Mouse (Mus musculus) lung, embryonic 15.5 days (tissue): ENCODE data around the gene Hmga1. TPM values are rescaled to one million over a fixed set of nuclear protein-coding genes. Genes with fewer than 3 reads are reported as not detected.

Experiments used
- ATAC-seq: fragments of 200-750 bp; cut with Nextera tagmentation; 2 replicates; pipeline ENCODE4 v1.8.0; 2017; ENCODE audit warnings: moderate number of reproducible peaks, borderline replicate concordance; ENCODE audit not compliant: low FRiP score, low TSS enrichment; ENCODE audit errors: extremely low read depth
- H3K27ac ChIP-seq: fragments of 300-500 bp; sonication (generic); 2 replicates; pipeline ENCODE4 v1.5.1; 2015; ENCODE audit warnings: moderate library complexity, mild to moderate bottlenecking, inconsistent platforms
- H3K27me3 ChIP-seq: fragments of 300-500 bp; sonication (generic); 2 replicates; pipeline ENCODE4 v1.6.1; 2015; ENCODE audit warnings: inconsistent platforms
- H3K36me3 ChIP-seq: fragments of 300-500 bp; sonication (generic); 2 replicates; pipeline ENCODE4 v1.6.1; 2015; ENCODE audit warnings: inconsistent platforms
- H3K4me1 ChIP-seq: fragments of 300-500 bp; sonication (generic); 2 replicates; pipeline ENCODE4 v1.6.1; 2015; ENCODE audit warnings: inconsistent platforms
- H3K4me2 ChIP-seq: fragments of 300-500 bp; sonication (generic); 2 replicates; pipeline ENCODE4 v1.6.1; 2015; ENCODE audit warnings: inconsistent platforms, mild to moderate bottlenecking, moderate library complexity
- H3K4me3 ChIP-seq: fragments of 300-500 bp; sonication (generic); 2 replicates; pipeline ENCODE4 v1.5.1; 2015; ENCODE audit warnings: mild to moderate bottlenecking, inconsistent platforms
- H3K9ac ChIP-seq: fragments of 300-500 bp; sonication (generic); 2 replicates; pipeline ENCODE4 v1.6.1; 2015; ENCODE audit warnings: inconsistent platforms
- H3K9me3 ChIP-seq: fragments of 300-500 bp; sonication (generic); 2 replicates; pipeline ENCODE4 v1.6.1; 2016; ENCODE audit warnings: inconsistent platforms
- WGBS: fragments of 180-500 bp; shearing (Covaris S2); methylation state at CpG from one replicate; pipeline ENCODE4 v1.1.7; 2015; 5-methylcytosine and 5-hydroxymethylcytosine counted together
- polyA plus RNA-seq: library from polyadenylated mRNA; unstranded; fragments of >200 nt; fragmentation: Nextera tagmentation; extraction: Ambion mirVana; gene quantifications from 2 replicates; pipeline ENCODE4 v1.2.1, GENCODE M21; 2015

Gene Hmga1
- polyA plus RNA-seq, 1 experiment from 2014 or later, result 238 TPM

DNA sequence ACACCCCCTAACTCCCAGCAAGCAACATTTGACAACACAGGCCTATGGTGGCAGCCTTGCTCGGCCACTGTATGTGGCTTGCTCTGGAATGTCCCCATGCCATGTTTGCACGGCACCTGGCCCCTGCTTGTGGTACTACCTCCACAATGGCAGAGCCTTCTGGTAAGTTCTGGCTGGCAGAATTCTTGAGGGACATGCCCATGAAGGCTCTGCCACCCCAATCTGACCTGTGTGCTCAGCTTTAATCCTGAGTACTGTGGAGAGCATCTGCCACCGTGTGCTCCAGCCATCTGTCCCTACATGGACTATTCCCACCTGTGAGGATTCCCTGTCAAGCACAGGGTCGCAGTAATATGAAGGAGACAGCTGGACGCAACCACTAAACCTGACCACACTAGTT is 44.6 kb downstream of the Hmga1 start:
- Histone ChIP-seq H3K27me3 (no peaks in the 10 kb centered on the region), H3K27ac (no peak overlapping the region), H3K36me3 (peaks cover 9% of the 10 kb centered on the region; the same call in 1 of the 2 replicates), H3K4me3 (no peak overlapping the region), H3K4me2 (no peak overlapping the region), H3K4me1 (peaks cover 16% of the 10 kb centered on the region), H3K9ac (no peak overlapping the region), H3K9me3 (no peaks in the 10 kb centered on the region)
- WGBS, result 65% methylated on average over 5 of the region's 5 CpGs
- ATAC-seq, result no peak

DNA sequence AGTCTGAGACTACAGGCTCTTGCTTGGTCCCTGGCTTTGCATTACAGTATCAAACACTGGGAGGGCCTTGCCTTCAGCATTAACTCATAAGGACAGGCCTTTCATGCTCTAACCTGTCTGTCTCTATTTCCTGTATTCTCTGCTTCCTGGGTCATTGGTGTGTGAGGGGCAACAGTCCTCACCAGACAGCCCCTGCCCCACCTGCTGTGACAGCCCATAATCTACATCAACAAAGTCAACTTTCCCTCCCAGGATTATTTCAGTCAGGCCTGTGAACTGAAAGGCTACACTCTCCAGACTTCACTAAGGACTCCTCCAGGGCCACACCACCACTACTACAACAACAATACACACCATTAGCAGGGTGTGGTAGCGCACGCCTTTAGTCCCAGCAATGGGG is 46.7 kb downstream of the Hmga1 start:
- H3K4me1 ChIP-seq, result peaks cover 7% of the 10 kb centered on the region; the same call in 1 of the 2 replicates
- WGBS, result 83% methylated on average over 2 of the region's 2 CpGs
- H3K36me3 ChIP-seq, result no peaks in the 10 kb centered on the region
- ATAC-seq, result no peak
- no peaks in the 10 kb centered on the region for H3K27me3 ChIP-seq
- H3K9ac ChIP-seq, result no peak overlapping the region
- H3K9me3 ChIP-seq, result no peaks in the 10 kb centered on the region
- no peak overlapping the region for H3K27ac ChIP-seq
- no peak overlapping the region for H3K4me2 ChIP-seq
- H3K4me3 ChIP-seq, result no peak overlapping the region

DNA sequence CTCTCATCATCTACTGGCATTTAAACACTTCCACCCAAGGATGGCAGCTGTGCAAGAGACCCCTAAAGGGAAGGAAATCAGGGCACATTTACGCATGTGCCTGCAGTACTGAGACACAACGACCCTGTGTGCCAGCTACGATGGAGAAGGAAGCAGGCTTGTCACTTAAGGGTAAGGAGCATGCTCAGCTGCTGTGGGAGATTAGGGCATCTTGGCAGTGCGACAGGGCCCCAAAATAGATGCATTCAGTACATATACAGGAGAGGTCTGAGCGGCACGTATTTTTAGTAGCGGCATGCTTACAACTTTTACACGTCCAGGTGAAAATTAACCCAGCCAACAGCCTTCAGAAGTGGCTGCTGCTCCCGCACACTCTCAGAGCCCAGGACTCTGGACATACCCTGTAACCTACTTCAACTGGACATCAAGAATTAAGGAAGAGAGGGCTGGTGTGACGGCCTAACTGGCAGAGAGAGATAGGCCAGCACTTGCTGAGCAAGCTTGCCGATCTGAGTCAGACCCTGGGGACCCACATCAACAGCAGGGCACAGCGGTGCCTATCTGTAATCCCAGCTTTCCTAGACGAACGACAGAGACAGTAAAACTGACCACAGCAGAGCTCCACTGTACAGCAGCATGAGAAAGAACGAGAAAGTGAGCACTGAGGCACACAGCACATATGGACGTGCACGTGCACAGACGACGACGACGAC is 47.4 kb downstream of the Hmga1 start:
- ATAC-seq, result no peak
- H3K9ac ChIP-seq, result no peak overlapping the region
- no peak overlapping the region for H3K27ac ChIP-seq
- H3K27me3 ChIP-seq, result no peaks in the 10 kb centered on the region
- WGBS, result 76% methylated on average over 21 of the region's 21 CpGs
- H3K9me3 ChIP-seq, result no peaks in the 10 kb centered on the region
- H3K4me1 ChIP-seq, result 0 out of 2 replicates have a peak, but pooled peaks cover 6% of the 10 kb centered on the region
- H3K36me3 ChIP-seq, result 0 out of 2 replicates have a peak, but pooled peaks cover 3% of the 10 kb centered on the region
- no peak overlapping the region for H3K4me3 ChIP-seq
- no peak overlapping the region for H3K4me2 ChIP-seq

DNA sequence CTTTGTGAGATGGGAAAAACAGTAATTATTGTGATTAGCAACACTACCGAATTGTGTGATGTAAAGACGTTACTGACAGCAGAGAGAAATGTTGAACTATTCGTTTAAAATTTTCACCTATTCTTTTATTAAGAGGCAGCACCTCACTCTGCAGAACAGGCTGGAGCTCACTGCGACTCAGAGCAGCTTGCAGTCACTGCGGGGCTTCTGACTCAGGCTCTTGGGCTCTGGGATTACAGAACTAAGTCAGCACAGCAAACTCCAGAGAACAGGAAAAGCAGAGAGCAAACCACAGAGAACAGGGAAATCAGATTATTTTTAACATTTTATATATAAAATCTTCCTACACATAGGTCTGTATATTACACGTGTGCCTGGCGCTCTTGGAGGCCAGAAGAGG is 53.3 kb downstream of the Hmga1 start:
- peaks cover 21% of the 10 kb centered on the region for H3K4me1 ChIP-seq
- no peak for ATAC-seq
- no peak overlapping the region for H3K4me2 ChIP-seq
- no peak overlapping the region for H3K9ac ChIP-seq
- no peak overlapping the region for H3K27ac ChIP-seq
- H3K4me3 ChIP-seq, result no peak overlapping the region
- no peaks in the 10 kb centered on the region for H3K27me3 ChIP-seq
- H3K36me3 ChIP-seq, result 0 out of 2 replicates have a peak, but pooled peaks cover 6% of the 10 kb centered on the region
- WGBS, result 83% methylated on average over 7 of the region's 7 CpGs
- H3K9me3 ChIP-seq, result no peaks in the 10 kb centered on the region

DNA sequence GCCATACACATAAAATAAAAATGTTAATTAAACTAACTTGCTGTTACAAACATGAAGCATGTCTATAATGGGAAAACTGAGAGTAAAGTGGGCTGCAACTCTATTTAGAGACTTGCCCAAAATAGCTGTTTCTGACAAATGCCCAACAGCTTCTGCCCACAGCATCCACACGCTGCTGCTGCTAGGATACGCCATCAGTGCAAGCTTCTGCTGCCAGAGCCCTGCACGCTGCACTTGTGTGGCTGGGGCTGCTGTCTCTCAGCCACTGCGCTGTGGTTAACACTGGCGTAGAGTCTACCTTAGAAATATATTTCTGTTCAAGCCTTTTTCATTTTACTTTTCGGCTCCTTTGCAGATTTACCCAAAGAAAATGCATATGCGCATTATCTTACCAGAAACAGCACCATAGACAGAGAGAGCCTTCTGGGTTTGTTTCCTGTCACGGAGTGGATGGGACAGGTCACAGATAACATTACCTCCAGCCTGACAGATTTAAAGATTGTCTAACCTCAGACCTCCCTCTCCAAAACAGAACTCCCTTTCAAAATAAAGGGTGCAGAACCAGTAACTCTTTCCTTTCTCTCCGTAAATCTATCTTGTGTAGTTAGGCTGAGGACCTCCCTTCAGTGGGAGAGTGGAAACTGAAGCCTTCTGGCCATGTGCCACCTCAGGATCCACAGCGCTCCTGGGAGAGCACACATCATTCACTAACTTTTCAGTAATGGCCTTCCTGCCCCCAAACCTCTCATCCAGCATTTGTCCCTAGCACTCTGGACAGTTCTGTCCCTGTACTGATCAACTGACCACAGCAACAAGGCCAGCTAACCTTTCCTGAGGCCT is 54.6 kb downstream of the Hmga1 start:
- Histone ChIP-seq H3K9me3 (no peaks in the 10 kb centered on the region), H3K4me1 (peaks cover 21% of the 10 kb centered on the region), H3K36me3 (0 out of 2 replicates have a peak, but pooled peaks cover 6% of the 10 kb centered on the region), H3K27ac (no peak overlapping the region; the same call in 1 of the 2 replicates), H3K27me3 (no peaks in the 10 kb centered on the region), H3K4me3 (no peak overlapping the region), H3K9ac (no peak overlapping the region), H3K4me2 (no peak overlapping the region)
- WGBS, result 74% methylated on average over 10 of the region's 10 CpGs
- ATAC-seq, result no peak

DNA sequence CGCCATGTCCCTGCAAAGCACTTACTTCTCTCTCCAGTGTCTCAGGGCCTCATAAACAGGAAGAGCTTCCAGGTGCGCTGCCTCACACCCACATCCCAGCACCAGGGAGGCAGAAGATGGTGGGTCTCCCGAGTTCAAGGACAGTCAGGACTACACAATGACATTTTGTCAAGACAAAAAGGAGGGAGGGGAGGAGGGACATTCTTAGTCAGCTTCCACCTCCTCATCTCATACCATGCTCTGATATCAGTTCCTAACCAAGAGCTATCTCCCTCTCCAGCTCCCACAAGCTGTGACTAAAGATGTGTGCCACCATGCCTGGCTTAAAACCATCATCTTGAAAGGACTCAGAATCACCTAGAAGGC is 55.2 kb downstream of the Hmga1 start:
- Histone ChIP-seq H3K4me3 (no peak overlapping the region), H3K27me3 (no peaks in the 10 kb centered on the region), H3K4me2 (no peak overlapping the region), H3K9ac (no peak overlapping the region), H3K4me1 (peaks cover 21% of the 10 kb centered on the region), H3K36me3 (0 out of 2 replicates have a peak, but pooled peaks cover 6% of the 10 kb centered on the region), H3K9me3 (no peaks in the 10 kb centered on the region), H3K27ac (no peak overlapping the region)
- whole genome bisulfite sequencing, result 46% methylated on average over 3 of the region's 3 CpGs
- no peak for ATAC-seq

DNA sequence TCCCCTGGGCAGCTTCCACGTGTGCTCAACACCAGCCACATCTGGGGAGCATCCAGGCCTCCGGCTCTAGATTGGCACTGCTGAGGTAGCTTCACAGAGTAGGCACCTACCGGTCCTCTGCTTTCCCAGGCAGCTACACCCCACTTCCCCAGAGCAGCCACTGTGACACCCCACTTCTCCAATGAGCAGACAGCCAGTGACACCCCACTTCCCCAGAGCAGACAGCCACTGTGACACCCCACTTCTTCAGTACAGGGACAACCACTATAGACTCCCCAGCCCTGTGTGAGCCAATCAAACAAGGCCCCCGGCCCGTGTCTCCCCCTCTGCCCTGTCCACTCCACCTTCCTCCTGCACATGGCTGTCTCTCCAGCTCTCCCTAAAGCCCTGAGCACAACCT is 55.7 kb downstream of the Hmga1 start:
- Histone ChIP-seq H3K27me3 (no peaks in the 10 kb centered on the region), H3K9ac (no peak overlapping the region), H3K36me3 (0 out of 2 replicates have a peak, but pooled peaks cover 6% of the 10 kb centered on the region), H3K27ac (no peak overlapping the region), H3K4me2 (no peak overlapping the region), H3K4me3 (no peak overlapping the region), H3K4me1 (peaks cover 21% of the 10 kb centered on the region), H3K9me3 (no peaks in the 10 kb centered on the region)
- no peak for ATAC-seq
- WGBS, result 76% methylated on average over 5 of the region's 5 CpGs

DNA sequence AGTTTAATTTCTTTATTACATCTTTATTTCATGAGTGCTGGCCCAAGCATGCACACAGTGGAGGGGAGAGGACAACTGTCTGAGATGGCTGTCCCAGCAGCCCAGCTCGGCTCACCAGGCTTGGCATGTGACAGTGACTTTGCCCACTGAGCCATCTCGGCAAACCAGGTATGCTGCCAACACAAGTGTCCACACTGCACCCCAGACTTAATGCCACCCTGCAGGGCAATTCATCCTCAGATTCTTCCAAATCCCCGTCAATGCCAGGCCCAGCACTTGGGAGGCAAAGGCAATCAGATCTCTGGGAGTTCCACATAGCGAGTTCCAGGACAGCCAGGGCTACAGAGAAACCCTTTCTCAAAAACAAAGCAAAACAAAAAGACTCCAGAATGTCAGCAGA is 56.7 kb downstream of the Hmga1 start:
- Histone ChIP-seq H3K9ac (no peak overlapping the region), H3K9me3 (no peaks in the 10 kb centered on the region), H3K36me3 (peaks cover 6% of the 10 kb centered on the region; the same call in 1 of the 2 replicates), H3K27me3 (no peaks in the 10 kb centered on the region), H3K27ac (no peak overlapping the region), H3K4me1 (peaks cover 21% of the 10 kb centered on the region), H3K4me2 (no peak overlapping the region), H3K4me3 (no peak overlapping the region)
- WGBS, result 72% methylated on average over 4 of the region's 4 CpGs
- no peak for ATAC-seq

Other genes with a start within 250 kb of the Hmga1 start
- 0.06 and 0.07 TPM in 2 replicates for gene Grm4, start 35.1 kb upstream of the Hmga1 start, polyA plus RNA-seq
- 20.1 and 21.4 TPM in 2 replicates for gene AI413582, start 9.3 kb downstream of the Hmga1 start, polyA plus RNA-seq
- 92.0 and 95.9 TPM in 2 replicates for gene Nudt3, start 67.0 kb downstream of the Hmga1 start, polyA plus RNA-seq
- gene RPS10-NUDT3, start 78.7 kb downstream of the Hmga1 start, polyA plus RNA-seq, result not detected in 2 replicates
- 868 and 923 TPM in 2 replicates for gene Rps10, start 80.2 kb downstream of the Hmga1 start, polyA plus RNA-seq
- gene Pacsin1, start 99.0 kb downstream of the Hmga1 start, polyA plus RNA-seq, result 0.61 and 0.93 TPM in 2 replicates
- gene Spdef, start 172.5 kb downstream of the Hmga1 start, polyA plus RNA-seq, result 1.7 and 2.2 TPM in 2 replicates